ENCODE assay signal across 8 mouse cellular contexts in the genomic region with DNA sequence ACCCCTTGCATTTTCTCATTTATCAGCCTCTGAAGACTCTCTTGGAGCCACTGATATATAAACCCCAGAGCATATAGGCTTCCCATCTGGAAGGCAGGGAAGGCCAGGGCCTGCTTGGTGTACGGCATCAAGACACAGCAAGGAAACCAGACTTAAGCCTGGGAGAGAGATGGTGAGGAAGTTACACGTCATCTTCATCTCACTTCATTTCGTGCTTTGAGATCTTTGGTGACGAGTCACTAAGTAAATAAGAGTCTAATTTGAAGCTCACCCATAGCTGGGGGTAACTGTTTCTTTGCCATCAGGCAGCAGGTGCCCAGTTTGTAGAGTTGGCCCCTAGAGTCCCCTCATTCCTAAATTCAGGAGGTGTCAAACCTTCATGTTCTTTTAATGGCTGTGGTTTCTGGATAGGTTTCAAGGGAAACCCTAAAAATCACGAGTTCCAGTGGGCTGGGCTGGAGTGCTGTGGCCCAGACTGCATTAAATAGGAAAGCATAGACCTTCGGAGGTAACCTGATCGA.
A peak's percentile ranks its signal among the peaks of the same experiment; 100 is the strongest.
DNase-seq lines count a peak whose midpoint lies in the region; ATAC-seq and TF ChIP-seq lines count a peak whose summit lies in the region.

No protein-coding gene starts in this region.

- no peaks in the 10 kb centered on the region for H3K27me3 ChIP-seq in kidney, postnatal 0 days (ENCODE audit: insufficient read depth, low read length)
- H3K27me3 ChIP-seq in embryonic facial prominence, embryonic 14.5 days (replicated peaks; ENCODE audit: control insufficient read depth, insufficient read depth, low read length), result no peaks in the 10 kb centered on the region
- H3K27me3 ChIP-seq in intestine, embryonic 14.5 days (replicated peaks; ENCODE audit: control insufficient read depth, insufficient read depth, low read length), result no peaks in the 10 kb centered on the region
- peaks cover 15% of the 10 kb centered on the region for H3K27me3 ChIP-seq in neural tube, embryonic 12.5 days (replicated peaks)

- H3K4me1 ChIP-seq in kidney, postnatal 0 days (replicated peaks; ENCODE audit: insufficient read depth, low read length), result peaks cover 48% of the 10 kb centered on the region
- H3K4me1 ChIP-seq in embryonic facial prominence, embryonic 14.5 days (ENCODE audit: control insufficient read depth, insufficient read depth, low read length), result peaks cover 65% of the 10 kb centered on the region
- H3K4me1 ChIP-seq in intestine, embryonic 14.5 days (replicated peaks; ENCODE audit: control insufficient read depth, insufficient read depth, low read length), result peaks cover 73% of the 10 kb centered on the region
- H3K4me1 ChIP-seq in neural tube, embryonic 12.5 days, result peaks cover 84% of the 10 kb centered on the region

- 0 out of 2 replicates have a peak overlapping the region, but pooled peaks have one; percentile 91 for H3K9ac ChIP-seq in kidney, postnatal 0 days (ENCODE audit: low read depth, low read length)
- H3K9ac ChIP-seq in embryonic facial prominence, embryonic 14.5 days (ENCODE audit: low read depth, low read length), result peak overlapping the region; percentile 39; the same call in 1 of the 2 replicates
- H3K9ac ChIP-seq in intestine, embryonic 14.5 days (ENCODE audit: low read length), result no peak overlapping the region
- H3K9ac ChIP-seq in neural tube, embryonic 12.5 days, result peak overlapping the region; percentile 48

- 42% methylated on average over 7 of the region's 7 CpGs for WGBS in kidney, postnatal 0 days
- 23% methylated on average over 7 of the region's 7 CpGs for WGBS in embryonic facial prominence, embryonic 14.5 days
- WGBS in intestine, embryonic 14.5 days, result 26% methylated on average over 7 of the region's 7 CpGs
- WGBS in neural tube, embryonic 12.5 days, result 36% methylated on average over 7 of the region's 7 CpGs

- DNase-seq in kidney, postnatal 0 days (ENCODE audit: low spot score), result no peak
- no peak for DNase-seq in kidney, adult 18-20 months
- no peak for DNase-seq in embryonic facial prominence, embryonic 14.5 days (ENCODE audit: low spot score)
- DNase-seq in intestine, embryonic 14.5 days (ENCODE audit: low spot score), result no peak
- DNase-seq in embryo, embryonic 9.5 days (ENCODE audit: extremely low spot score), result no peak
- DNase-seq in gastrocnemius, postnatal 25 days, result no peak
- DNase-seq in layer of hippocampus, adult 9-11 months, result no peak

- H3K4me2 ChIP-seq in kidney, postnatal 0 days (ENCODE audit: low read length), result peak overlapping the region; percentile 96
- peak overlapping the region; percentile 96 for H3K4me2 ChIP-seq in embryonic facial prominence, embryonic 14.5 days (ENCODE audit: low read depth, low read length)
- peak overlapping the region; percentile 92 for H3K4me2 ChIP-seq in intestine, embryonic 14.5 days (ENCODE audit: low read length)
- H3K4me2 ChIP-seq in neural tube, embryonic 12.5 days (replicated peaks), result peak overlapping the region; percentile 98

- no peak overlapping the region for H3K4me3 ChIP-seq in kidney, postnatal 0 days (replicated peaks; ENCODE audit: low read depth, low read length)
- H3K4me3 ChIP-seq in embryonic facial prominence, embryonic 14.5 days (ENCODE audit: low read depth, low read length), result peak overlapping the region; percentile 80
- peak overlapping the region; percentile 68 for H3K4me3 ChIP-seq in intestine, embryonic 14.5 days (ENCODE audit: low read depth, low read length)
- peak overlapping the region; percentile 73 for H3K4me3 ChIP-seq in neural tube, embryonic 12.5 days

- no peak for TF ChIP-seq CTCF in kidney, postnatal 0 days (IDR thresholded peaks at IDR 0.05; ENCODE audit: low read depth)

- H3K27ac ChIP-seq in kidney, postnatal 0 days, result no peak overlapping the region
- H3K27ac ChIP-seq in embryonic facial prominence, embryonic 14.5 days (replicated peaks; ENCODE audit: low read depth, low read length), result peak overlapping the region; percentile 95
- H3K27ac ChIP-seq in intestine, embryonic 14.5 days (ENCODE audit: low read depth), result 0 out of 2 replicates have a peak overlapping the region, but pooled peaks have one; percentile 92
- H3K27ac ChIP-seq in neural tube, embryonic 12.5 days, result no peak overlapping the region

- ATAC-seq in kidney, postnatal 0 days (replicated peaks; ENCODE audit: low FRiP score, low read depth), result no peak
- no peak for ATAC-seq in embryonic facial prominence, embryonic 14.5 days (ENCODE audit: low read depth)
- no peak for ATAC-seq in intestine, embryonic 14.5 days (replicated peaks; ENCODE audit: low FRiP score, low TSS enrichment, low read depth)
- no peak for ATAC-seq in neural tube, embryonic 12.5 days (ENCODE audit: low FRiP score, low read depth)

- H3K36me3 ChIP-seq in kidney, postnatal 0 days (ENCODE audit: insufficient read depth, low read length), result no peaks in the 10 kb centered on the region
- no peaks in the 10 kb centered on the region for H3K36me3 ChIP-seq in embryonic facial prominence, embryonic 14.5 days (ENCODE audit: control insufficient read depth, insufficient read depth, low read length)
- H3K36me3 ChIP-seq in intestine, embryonic 14.5 days (ENCODE audit: control insufficient read depth, insufficient read depth, low read length), result no peaks in the 10 kb centered on the region
- no peaks in the 10 kb centered on the region for H3K36me3 ChIP-seq in neural tube, embryonic 12.5 days

- H3K9me3 ChIP-seq in kidney, postnatal 0 days (replicated peaks; ENCODE audit: low read length), result no peaks in the 10 kb centered on the region
- H3K9me3 ChIP-seq in embryonic facial prominence, embryonic 14.5 days (ENCODE audit: control insufficient read depth, low read length), result no peaks in the 10 kb centered on the region
- no peaks in the 10 kb centered on the region for H3K9me3 ChIP-seq in intestine, embryonic 14.5 days (ENCODE audit: control insufficient read depth, low read length)
- H3K9me3 ChIP-seq in neural tube, embryonic 12.5 days, result no peaks in the 10 kb centered on the region

Comparison
In these comparisons a context has a peak if more than half of its experiments do, and no peak if none do; other contexts are left out.
1. H3K27ac ChIP-seq: peak in embryonic facial prominence, embryonic 14.5 days (single experiment) and intestine, embryonic 14.5 days (single experiment); none in kidney, postnatal 0 days (single experiment) and neural tube, embryonic 12.5 days (single experiment).
2. Peak in every context shown above with its lines, with median percentiles within 50 percentile points of each other: H3K4me2 ChIP-seq.